In genomic region chr3:153921147-153921910, GRCm38 (mm10) we compare ENCODE assay signal across 21 mouse cellular contexts. TPM values are rescaled to one million over a fixed set of nuclear protein-coding genes. Genes with fewer than 3 reads are reported as not detected.
"Had no signal": no experiment of that assay in that cellular context is flagged by ENCODE, and none has a peak within 500 bp of the region (broad histone marks: within the 10 kb centered on the region; RNA-seq: fewer than 3 reads in every experiment).

No protein-coding gene starts in this region.

- H3K36me3 ChIP-seq: midbrain, embryonic 15.5 days had no signal

- H3K4me3 ChIP-seq: lung, embryonic 15.5 days; midbrain, embryonic 13.5 days; midbrain, embryonic 15.5 days; myocyte; neural tube, embryonic 13.5 days; neural tube, embryonic 15.5 days; stomach, embryonic 15.5 days had no signal

- H3K9me3 ChIP-seq: lung, embryonic 15.5 days; midbrain, embryonic 13.5 days; midbrain, embryonic 15.5 days; neural tube, embryonic 13.5 days; neural tube, embryonic 15.5 days; stomach, embryonic 15.5 days had no signal

- DNase-seq: lung, adult 2 months; lung, postnatal 14 days; lung, postnatal 36 days; retina, postnatal 1 day; right cerebral cortex, adult 18-20 months; right cerebral cortex, postnatal 25 days; thymus, adult 2 months; thymus, postnatal 25 days; thymus, postnatal 4 days had no signal

- H3K27ac ChIP-seq: lung, embryonic 15.5 days; macrophage; midbrain, embryonic 13.5 days; midbrain, embryonic 15.5 days; neural tube, embryonic 13.5 days; neural tube, embryonic 15.5 days; stomach, embryonic 15.5 days; stomach, postnatal 0 days had no signal

- H3K4me1 ChIP-seq: lung, embryonic 15.5 days; midbrain, embryonic 13.5 days; midbrain, embryonic 15.5 days; neural tube, embryonic 13.5 days; neural tube, embryonic 15.5 days; stomach, embryonic 15.5 days had no signal

- H3K9ac ChIP-seq: lung, embryonic 15.5 days; midbrain, embryonic 13.5 days; midbrain, embryonic 15.5 days; neural tube, embryonic 13.5 days; neural tube, embryonic 15.5 days; stomach, embryonic 15.5 days had no signal

- H3K27me3 ChIP-seq: lung, embryonic 15.5 days; midbrain, embryonic 13.5 days; midbrain, embryonic 15.5 days; neural tube, embryonic 13.5 days; neural tube, embryonic 15.5 days; stomach, embryonic 15.5 days had no signal

- H3K4me2 ChIP-seq: lung, embryonic 15.5 days; midbrain, embryonic 11.5 days; midbrain, embryonic 13.5 days; midbrain, embryonic 15.5 days; neural tube, embryonic 13.5 days; neural tube, embryonic 15.5 days; stomach, embryonic 15.5 days had no signal

- ATAC-seq: lung, postnatal 0 days; midbrain, embryonic 13.5 days; midbrain, embryonic 15.5 days had no signal

RNA-seq across cellular contexts. Expression of gene Msh4, which starts 15.4 kb away (rescaled TPM):
- polyA plus RNA-seq: macrophage; midbrain, embryonic 11.5 days had no signal

RNA-seq across cellular contexts. Expression of gene Slc44a5, which starts 51.9 kb away (rescaled TPM):
- total RNA-seq: megakaryocyte, adult 5-6 weeks had no signal
- polyA plus RNA-seq: lung, adult 2 months; macrophage; myocyte had no signal
